Mouse (Mus musculus): ENCODE results near the gene Gad2. TPM values are rescaled to one million over a fixed set of nuclear protein-coding genes. Genes with fewer than 3 reads are reported as not detected.

Gad2 gene
- polyA plus RNA-seq, 1 experiment from 2014 or later, result 36.7 TPM

- no peak overlapping the region for H3K9ac ChIP-seq
- H3K36me3 ChIP-seq, result no peaks in the 10 kb centered on the region
- H3K27me3 ChIP-seq (replicated peaks), result no peaks in the 10 kb centered on the region
- ATAC-seq (ENCODE audit: low FRiP score, low read depth), result no peak
- no peak overlapping the region for H3K4me3 ChIP-seq
- H3K4me1 ChIP-seq, result no peaks in the 10 kb centered on the region
- 65% methylated on average over 1 of the region's 1 CpGs for WGBS
- H3K9me3 ChIP-seq, result no peaks in the 10 kb centered on the region
- H3K27ac ChIP-seq, result no peak overlapping the region
- H3K4me2 ChIP-seq (replicated peaks), result no peak overlapping the region
Observed at GRCm38 (mm10) chr2:22671348-22671747, 49.3 kb downstream of the Gad2 start.

GRCm38 (mm10) chr2:22677066-22677465 is 55.1 kb downstream of the Gad2 start:
- H3K9ac ChIP-seq, result no peak overlapping the region
- H3K9me3 ChIP-seq, result no peaks in the 10 kb centered on the region
- WGBS, result 34% methylated on average over 8 of the region's 8 CpGs
- no peak for ATAC-seq (ENCODE audit: low FRiP score, low read depth)
- H3K4me1 ChIP-seq, result no peaks in the 10 kb centered on the region
- H3K4me3 ChIP-seq, result no peak overlapping the region
- no peaks in the 10 kb centered on the region for H3K36me3 ChIP-seq
- H3K27ac ChIP-seq, result no peak overlapping the region
- no peaks in the 10 kb centered on the region for H3K27me3 ChIP-seq (replicated peaks)
- H3K4me2 ChIP-seq (replicated peaks), result no peak overlapping the region

GRCm38 (mm10) chr2:22679944-22680343 is 57.9 kb downstream of the Gad2 start:
- no peak overlapping the region for H3K4me3 ChIP-seq
- no peaks in the 10 kb centered on the region for H3K9me3 ChIP-seq
- no peak for ATAC-seq (ENCODE audit: low FRiP score, low read depth)
- H3K36me3 ChIP-seq, result no peaks in the 10 kb centered on the region
- H3K27ac ChIP-seq, result no peak overlapping the region
- no peak overlapping the region for H3K9ac ChIP-seq
- no peaks in the 10 kb centered on the region for H3K4me1 ChIP-seq
- no peak overlapping the region for H3K4me2 ChIP-seq (replicated peaks)
- WGBS, result 75% methylated on average over 4 of the region's 4 CpGs
- H3K27me3 ChIP-seq (replicated peaks), result no peaks in the 10 kb centered on the region

- ATAC-seq (ENCODE audit: low FRiP score, low read depth), result no peak
- no peaks in the 10 kb centered on the region for H3K4me1 ChIP-seq
- no peaks in the 10 kb centered on the region; the same call in 1 of the 2 replicates for H3K36me3 ChIP-seq
- H3K9ac ChIP-seq, result no peak overlapping the region
- no peak overlapping the region for H3K4me2 ChIP-seq (replicated peaks)
- H3K27ac ChIP-seq, result no peak overlapping the region
- H3K9me3 ChIP-seq, result no peaks in the 10 kb centered on the region
- whole genome bisulfite sequencing, result 85% methylated on average over 7 of the region's 7 CpGs
- no peak overlapping the region for H3K4me3 ChIP-seq
- H3K27me3 ChIP-seq (replicated peaks), result no peaks in the 10 kb centered on the region
Observed at GRCm38 (mm10) chr2:22689969-22690368, 68.0 kb downstream of the Gad2 start.

GRCm38 (mm10) chr2:22704780-22705727 is 83.0 kb downstream of the Gad2 start:
- H3K27ac ChIP-seq, result no peak overlapping the region
- H3K4me1 ChIP-seq, result no peaks in the 10 kb centered on the region
- ATAC-seq (ENCODE audit: low FRiP score, low read depth), result peak; percentile 44; the same call in 1 of the 2 replicates
- no peak overlapping the region for H3K9ac ChIP-seq
- H3K36me3 ChIP-seq, result no peaks in the 10 kb centered on the region
- 55% methylated on average over 4 of the region's 4 CpGs for WGBS
- no peak overlapping the region for H3K4me3 ChIP-seq
- no peak overlapping the region for H3K4me2 ChIP-seq (replicated peaks)
- H3K27me3 ChIP-seq (replicated peaks), result no peaks in the 10 kb centered on the region
- H3K9me3 ChIP-seq, result no peaks in the 10 kb centered on the region

DNA sequence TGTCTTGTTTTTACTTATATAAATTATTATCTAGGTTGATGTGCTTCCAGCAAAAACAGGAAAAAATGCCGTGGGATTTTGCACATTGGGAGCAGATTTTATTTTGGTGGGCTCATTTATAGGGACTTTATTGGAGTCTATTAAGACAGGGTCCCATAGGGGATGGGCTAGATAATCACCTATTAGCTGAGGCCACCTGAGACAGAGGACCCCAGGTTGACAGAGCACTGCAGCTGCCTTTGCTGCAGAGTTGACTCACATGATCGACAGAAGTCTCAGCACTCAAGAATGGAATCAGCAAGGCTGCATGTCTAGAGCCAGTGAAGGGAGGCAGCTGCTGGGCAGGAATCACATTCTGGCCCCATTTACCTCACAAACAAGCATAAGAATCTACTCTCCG is 84.2 kb downstream of the Gad2 start:
- peak; percentile 75 for ATAC-seq (ENCODE audit: low FRiP score, low read depth)
- Histone ChIP-seq H3K4me1 (no peaks in the 10 kb centered on the region), H3K27me3 (replicated peaks) (no peaks in the 10 kb centered on the region), H3K9ac (no peak overlapping the region), H3K9me3 (no peaks in the 10 kb centered on the region), H3K27ac (no peak overlapping the region), H3K4me2 (replicated peaks) (no peak overlapping the region), H3K36me3 (no peaks in the 10 kb centered on the region), H3K4me3 (no peak overlapping the region)
- WGBS, result 48% methylated on average over 3 of the region's 3 CpGs

- H3K9ac ChIP-seq, result no peak overlapping the region
- ATAC-seq (ENCODE audit: low FRiP score, low read depth), result peak; percentile 92
- 33% methylated on average over 8 of the region's 8 CpGs for WGBS
Observed at GRCm38 (mm10) chr2:22721522-22722470, 99.8 kb downstream of the Gad2 start.

DNA sequence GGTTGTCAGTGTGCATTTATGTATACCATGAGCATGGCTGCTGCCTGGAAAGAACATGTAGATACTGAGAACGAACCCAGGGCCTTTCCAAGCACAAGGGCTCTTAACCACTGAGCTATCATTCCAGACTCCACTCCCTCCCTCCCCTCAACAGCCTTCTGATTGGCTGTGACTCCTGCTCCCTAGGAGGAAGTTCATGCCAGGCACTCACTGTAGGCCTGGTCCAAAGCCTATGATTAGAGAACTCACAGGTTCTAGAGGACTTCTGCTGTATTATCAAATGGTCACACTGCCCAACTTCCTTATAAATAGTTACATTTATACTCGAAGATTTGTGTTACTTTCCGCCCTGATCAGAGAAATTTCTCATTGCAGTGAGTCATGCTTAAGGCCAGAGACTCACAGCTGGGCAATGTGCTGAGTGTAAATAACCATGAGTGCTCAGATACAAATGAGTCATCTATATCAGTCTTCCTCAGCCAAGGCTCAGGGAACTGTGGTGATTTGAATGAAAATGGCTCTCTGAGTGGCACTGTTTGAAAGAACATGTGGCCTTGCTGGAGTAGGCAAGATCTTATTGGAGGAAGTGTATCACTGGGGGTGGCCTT is 102.0 kb downstream of the Gad2 start:
- no peaks in the 10 kb centered on the region for H3K4me1 ChIP-seq
- H3K27ac ChIP-seq, result no peak overlapping the region
- WGBS, result 80% methylated on average over 3 of the region's 3 CpGs
- no peak for ATAC-seq (ENCODE audit: low FRiP score, low read depth)
- no peak overlapping the region for H3K4me2 ChIP-seq (replicated peaks)
- H3K36me3 ChIP-seq, result no peaks in the 10 kb centered on the region
- H3K9ac ChIP-seq, result no peak overlapping the region
- H3K27me3 ChIP-seq (replicated peaks), result no peaks in the 10 kb centered on the region
- no peaks in the 10 kb centered on the region for H3K9me3 ChIP-seq
- H3K4me3 ChIP-seq, result no peak overlapping the region

More at GRCm38 (mm10) chr2:22721522-22722470, 99.8 kb downstream of the Gad2 start:
- Histone ChIP-seq H3K4me2 (replicated peaks) (no peak overlapping the region), H3K4me3 (no peak overlapping the region), H3K9me3 (no peaks in the 10 kb centered on the region), H3K4me1 (no peaks in the 10 kb centered on the region), H3K27me3 (replicated peaks) (no peaks in the 10 kb centered on the region), H3K27ac (no peak overlapping the region), H3K36me3 (no peaks in the 10 kb centered on the region)

DNA sequence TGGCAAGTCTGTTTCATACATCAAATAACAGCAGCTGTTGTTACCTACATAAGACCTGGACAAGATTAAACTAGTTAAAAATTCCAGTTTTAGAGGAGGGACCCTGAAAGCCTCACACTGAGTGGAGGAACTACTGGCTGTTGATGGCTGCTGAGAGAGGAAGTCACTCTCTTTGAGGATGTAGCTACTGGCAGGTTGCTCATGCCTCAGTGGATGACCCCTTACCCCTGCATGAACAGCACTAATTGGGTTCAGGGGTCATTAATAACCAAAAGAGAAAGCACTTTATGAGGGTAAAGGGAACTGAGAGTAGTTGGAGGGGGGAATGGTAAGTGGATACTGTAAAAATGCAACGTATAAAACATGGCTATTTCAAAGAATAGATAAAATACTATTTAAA is 105.1 kb downstream of the Gad2 start:
- Histone ChIP-seq H3K9ac (no peak overlapping the region), H3K27ac (no peak overlapping the region), H3K4me1 (no peaks in the 10 kb centered on the region), H3K4me2 (replicated peaks) (no peak overlapping the region), H3K27me3 (replicated peaks) (no peaks in the 10 kb centered on the region), H3K4me3 (no peak overlapping the region), H3K9me3 (no peaks in the 10 kb centered on the region), H3K36me3 (no peaks in the 10 kb centered on the region)
- WGBS, result 79% methylated on average over 1 of the region's 1 CpGs
- ATAC-seq (ENCODE audit: low FRiP score, low read depth), result no peak

- H3K36me3 ChIP-seq, result no peaks in the 10 kb centered on the region
- H3K4me1 ChIP-seq, result no peaks in the 10 kb centered on the region
- no peak for ATAC-seq (ENCODE audit: low FRiP score, low read depth)
- WGBS, result 88% methylated on average over 2 of the region's 2 CpGs
- H3K27me3 ChIP-seq (replicated peaks), result no peaks in the 10 kb centered on the region
- no peak overlapping the region for H3K9ac ChIP-seq
- H3K9me3 ChIP-seq, result no peaks in the 10 kb centered on the region
- no peak overlapping the region for H3K4me2 ChIP-seq (replicated peaks)
- H3K4me3 ChIP-seq, result no peak overlapping the region
- no peak overlapping the region for H3K27ac ChIP-seq
Observed at GRCm38 (mm10) chr2:22736134-22736533, 114.1 kb downstream of the Gad2 start.

GRCm38 (mm10) chr2:22739369-22739768 is 117.4 kb downstream of the Gad2 start:
- H3K27me3 ChIP-seq (replicated peaks), result no peaks in the 10 kb centered on the region
- H3K27ac ChIP-seq, result no peak overlapping the region
- H3K36me3 ChIP-seq, result no peaks in the 10 kb centered on the region
- no peak overlapping the region for H3K4me3 ChIP-seq
- ATAC-seq (ENCODE audit: low FRiP score, low read depth), result no peak
- no peak overlapping the region for H3K9ac ChIP-seq
- 61% methylated on average over 1 of the region's 1 CpGs for WGBS
- H3K4me2 ChIP-seq (replicated peaks), result no peak overlapping the region
- H3K4me1 ChIP-seq, result 0 out of 2 replicates have a peak, but pooled peaks cover 3% of the 10 kb centered on the region
- no peaks in the 10 kb centered on the region for H3K9me3 ChIP-seq

DNA sequence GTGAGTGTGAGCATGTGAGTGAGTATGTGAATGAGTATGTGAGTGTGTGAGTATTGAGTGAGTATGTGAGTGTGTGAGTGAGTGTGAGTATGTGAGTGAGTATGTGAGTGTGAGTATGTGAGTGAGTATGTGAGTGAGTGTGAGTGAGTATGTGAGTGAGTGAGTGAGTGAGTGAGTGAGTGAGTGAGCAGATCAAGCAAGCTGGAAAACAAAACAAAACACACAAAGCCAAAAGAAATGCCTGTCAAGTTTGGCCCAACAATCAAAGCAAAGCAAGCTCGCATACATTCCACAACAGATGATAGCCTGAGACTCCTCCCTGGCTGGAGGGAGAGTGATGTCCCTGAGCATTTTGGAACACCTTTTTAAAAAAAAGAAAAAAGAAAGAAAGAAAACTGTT is 118.4 kb downstream of the Gad2 start:
- Histone ChIP-seq H3K36me3 (no peaks in the 10 kb centered on the region), H3K27ac (no peak overlapping the region), H3K4me1 (0 out of 2 replicates have a peak, but pooled peaks cover 3% of the 10 kb centered on the region), H3K4me3 (no peak overlapping the region), H3K27me3 (replicated peaks) (no peaks in the 10 kb centered on the region), H3K9me3 (no peaks in the 10 kb centered on the region), H3K4me2 (replicated peaks) (no peak overlapping the region), H3K9ac (no peak overlapping the region)
- no peak for ATAC-seq (ENCODE audit: low FRiP score, low read depth)
- 72% methylated on average over 1 of the region's 1 CpGs for WGBS

All from neural tube, embryonic 12.5 days (tissue).